Mouse (Mus musculus) cerebellum, adult 2 months (tissue): ENCODE results near the gene Erv3.

Experiments used
- CTCF ChIP-seq: fragments of 200-500 bp; IDR thresholded peaks from 2 replicates; pipeline ENCODE4 v1.5.1; 2011; ENCODE audit warnings: low read depth, mild to moderate bottlenecking, control low read depth, low read length, moderate library complexity, borderline replicate concordance; ENCODE audit not compliant: insufficient read depth
- POLR2A ChIP-seq: fragments of 200-500 bp; IDR thresholded peaks from 2 replicates; pipeline ENCODE4 v1.6.1; 2011; ENCODE audit warnings: low read length, control low read depth, borderline replicate concordance; ENCODE audit not compliant: insufficient read depth

GRCm38 (mm10) chr2:131820932-131821707 is 38.4 kb downstream of the Erv3 start:
- TF ChIP-seq POLR2A (no peak), CTCF (peak; percentile 63; the same call in 1 of the 2 replicates)
